Mouse (Mus musculus) midbrain, embryonic 16.5 days (tissue): ENCODE results near the gene Arl5b. TPM values are rescaled to one million over a fixed set of nuclear protein-coding genes. Genes with fewer than 3 reads are reported as not detected.

Source experiments
- ATAC-seq: fragments of 200-750 bp; cut with Nextera tagmentation; 2 replicates; pipeline ENCODE4 v1.8.0; 2017; ENCODE audit warnings: moderate TSS enrichment
- H3K27ac ChIP-seq: fragments of 300-500 bp; sonication (generic); 2 replicates; pipeline ENCODE4 v1.5.1; 2014; ENCODE audit warnings: mild to moderate bottlenecking, low read length, mixed read lengths
- H3K27me3 ChIP-seq: fragments of 300-500 bp; sonication (generic); 2 replicates; pipeline ENCODE4 v1.6.1; 2014; ENCODE audit warnings: low read depth, low read length, mixed read lengths; ENCODE audit not compliant: control insufficient read depth, insufficient read depth
- H3K36me3 ChIP-seq: fragments of 300-500 bp; sonication (generic); 2 replicates; pipeline ENCODE4 v1.6.1; 2014; ENCODE audit warnings: mild to moderate bottlenecking, low read length, moderate library complexity, mixed read lengths; ENCODE audit not compliant: control insufficient read depth, insufficient read depth
- H3K4me1 ChIP-seq: fragments of 300-500 bp; sonication (generic); 2 replicates; pipeline ENCODE4 v1.6.1; 2014; ENCODE audit warnings: mild to moderate bottlenecking, low read length, mixed read lengths; ENCODE audit not compliant: control insufficient read depth, insufficient read depth
- H3K4me2 ChIP-seq: fragments of 300-500 bp; sonication (generic); 2 replicates; pipeline ENCODE4 v1.6.1; 2014; ENCODE audit warnings: mild to moderate bottlenecking, low read length, mixed read lengths
- H3K4me3 ChIP-seq: fragments of 300-500 bp; sonication (generic); 2 replicates; pipeline ENCODE4 v1.5.1; 2014; ENCODE audit warnings: low read depth, mild to moderate bottlenecking, low read length, moderate library complexity, mixed read lengths
- H3K9ac ChIP-seq: fragments of 300-500 bp; sonication (generic); 2 replicates; pipeline ENCODE4 v1.6.1; 2014; ENCODE audit warnings: low read depth, low read length, mixed read lengths
- H3K9me3 ChIP-seq: fragments of 300-500 bp; sonication (generic); replicated peaks from 2 replicates; pipeline ENCODE4 v1.6.1; 2014; ENCODE audit warnings: mild to moderate bottlenecking, low read length, mixed read lengths; ENCODE audit not compliant: control insufficient read depth, poor library complexity, severe bottlenecking
- WGBS: fragments of 180-500 bp; shearing (Covaris S2); extraction: QIAGEN DNeasy Blood & Tissue Kit; methylation state at CpG from one replicate; pipeline ENCODE4 v1.1.7; 2014; 5-methylcytosine and 5-hydroxymethylcytosine counted together
- polyA plus RNA-seq: library from polyadenylated mRNA; unstranded; fragments of >200 nt; fragmentation: Nextera tagmentation; extraction: Ambion mirVana; gene quantifications from 2 replicates; pipeline ENCODE4 v1.2.1, GENCODE M21; 2015

Arl5b gene
- polyA plus RNA-seq, 1 experiment from 2014 or later = 29.2 TPM

- Histone ChIP-seq H3K27ac (no peak overlapping the region), H3K36me3 (no peaks in the 10 kb centered on the region), H3K4me1 (no peaks in the 10 kb centered on the region), H3K4me2 (no peak overlapping the region), H3K27me3 (no peaks in the 10 kb centered on the region), H3K4me3 (no peak overlapping the region), H3K9me3 (no peaks in the 10 kb centered on the region), H3K9ac (no peak overlapping the region)
- whole genome bisulfite sequencing = 61% methylated on average over 3 of the region's 3 CpGs
- no peak for ATAC-seq
Measured at GRCm38 (mm10) chr2:15096514-15097090, 47.4 kb downstream of the Arl5b start.

DNA sequence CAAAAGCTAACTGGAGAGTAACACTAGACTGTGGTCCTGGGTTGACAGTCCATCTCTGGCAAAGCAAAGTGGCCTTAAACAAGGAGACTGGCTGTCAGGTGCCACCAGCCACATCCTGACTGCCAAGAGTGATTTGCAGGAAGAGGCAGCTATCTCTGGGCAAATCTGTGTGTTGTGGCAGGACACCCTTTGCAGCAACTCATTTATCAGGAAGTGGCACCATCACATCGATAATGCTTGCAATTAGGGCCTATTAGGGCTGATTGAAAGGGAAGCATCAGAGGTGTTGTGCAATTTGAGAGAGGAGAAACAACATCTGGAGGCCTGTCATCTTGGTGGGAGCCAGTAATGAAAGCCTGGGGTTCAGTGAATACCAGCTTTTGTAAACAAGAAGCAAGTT lies 55.2 kb downstream of the Arl5b start:
- 76% methylated on average over 1 of the region's 1 CpGs for WGBS
- H3K27me3 ChIP-seq = no peaks in the 10 kb centered on the region
- no peak overlapping the region for H3K9ac ChIP-seq
- ATAC-seq = no peak
- no peaks in the 10 kb centered on the region for H3K4me1 ChIP-seq
- no peak overlapping the region for H3K27ac ChIP-seq
- H3K9me3 ChIP-seq = no peaks in the 10 kb centered on the region
- no peaks in the 10 kb centered on the region for H3K36me3 ChIP-seq
- no peak overlapping the region for H3K4me2 ChIP-seq
- H3K4me3 ChIP-seq = no peak overlapping the region

GRCm38 (mm10) chr2:15111290-15111689 lies 62.1 kb downstream of the Arl5b start:
- no peak for ATAC-seq
- H3K4me1 ChIP-seq = no peaks in the 10 kb centered on the region
- no peaks in the 10 kb centered on the region for H3K9me3 ChIP-seq
- H3K27me3 ChIP-seq = no peaks in the 10 kb centered on the region
- no peaks in the 10 kb centered on the region for H3K36me3 ChIP-seq
- WGBS = 64% methylated on average over 2 of the region's 2 CpGs
- H3K4me2 ChIP-seq = no peak overlapping the region
- H3K4me3 ChIP-seq = no peak overlapping the region
- no peak overlapping the region for H3K27ac ChIP-seq
- no peak overlapping the region for H3K9ac ChIP-seq

GRCm38 (mm10) chr2:15111808-15112440 lies 62.7 kb downstream of the Arl5b start:
- Histone ChIP-seq H3K27ac (no peak overlapping the region), H3K9ac (no peak overlapping the region), H3K4me1 (no peaks in the 10 kb centered on the region), H3K9me3 (no peaks in the 10 kb centered on the region), H3K4me3 (no peak overlapping the region), H3K4me2 (no peak overlapping the region), H3K36me3 (no peaks in the 10 kb centered on the region), H3K27me3 (no peaks in the 10 kb centered on the region)
- 64% methylated on average over 1 of the region's 1 CpGs for WGBS
- ATAC-seq = no peak

GRCm38 (mm10) chr2:15112741-15113140 lies 63.5 kb downstream of the Arl5b start:
- Histone ChIP-seq H3K4me1 (no peaks in the 10 kb centered on the region), H3K27ac (no peak overlapping the region), H3K27me3 (no peaks in the 10 kb centered on the region), H3K36me3 (no peaks in the 10 kb centered on the region), H3K4me3 (no peak overlapping the region), H3K4me2 (no peak overlapping the region), H3K9me3 (no peaks in the 10 kb centered on the region), H3K9ac (no peak overlapping the region)
- no peak for ATAC-seq
- WGBS = 94% methylated on average over 6 of the region's 6 CpGs

GRCm38 (mm10) chr2:15121217-15121680 lies 72.1 kb downstream of the Arl5b start:
- 98% methylated on average over 1 of the region's 1 CpGs for WGBS
- Histone ChIP-seq H3K27ac (no peak overlapping the region), H3K4me1 (no peaks in the 10 kb centered on the region)

More at GRCm38 (mm10) chr2:15121217-15121680, 72.1 kb downstream of the Arl5b start:
- no peaks in the 10 kb centered on the region for H3K27me3 ChIP-seq
- no peak for ATAC-seq
- no peaks in the 10 kb centered on the region for H3K9me3 ChIP-seq
- H3K4me3 ChIP-seq = no peak overlapping the region
- no peaks in the 10 kb centered on the region for H3K36me3 ChIP-seq
- no peak overlapping the region for H3K9ac ChIP-seq
- H3K4me2 ChIP-seq = no peak overlapping the region

Other genes with a start within 250 kb of the Arl5b start
- 16.9 and 19.1 TPM in 2 replicates for gene Nsun6, start 5.7 kb downstream of the Arl5b start, polyA plus RNA-seq